Mouse (Mus musculus): ENCODE data around the gene Gse1. TPM values are rescaled to one million over a fixed set of nuclear protein-coding genes. Genes with fewer than 3 reads are reported as not detected.

Gse1 gene
- polyA plus RNA-seq, 1 experiment = 45.8 TPM

GRCm38 (mm10) chr8:120249800-120250336 is 21.6 kb downstream of the Gse1 start:
- H3K27ac ChIP-seq (ENCODE audit: control insufficient read depth, insufficient read depth, low read depth, low read length, poor library complexity) = no peak overlapping the region
- H3K4me3 ChIP-seq (replicated peaks; ENCODE audit: control insufficient read depth, low read depth, low read length) = no peak overlapping the region
- no peaks in the 10 kb centered on the region for H3K4me1 ChIP-seq (ENCODE audit: control insufficient read depth, insufficient read depth, low read length)
- WGBS = 79% methylated on average over 9 of the region's 9 CpGs
- TF ChIP-seq POLR2A (IDR thresholded peaks at IDR 0.05; ENCODE audit: borderline replicate concordance, control insufficient read depth, low read depth, low read length) (no peak), CTCF (IDR thresholded peaks at IDR 0.05; ENCODE audit: control insufficient read depth, insufficient read depth, low read length) (no peak)

- Histone ChIP-seq H3K4me1 (ENCODE audit: control insufficient read depth, insufficient read depth, low read length) (no peaks in the 10 kb centered on the region), H3K4me3 (replicated peaks; ENCODE audit: control insufficient read depth, low read depth, low read length) (no peak overlapping the region), H3K27ac (ENCODE audit: control insufficient read depth, insufficient read depth, low read depth, low read length, poor library complexity) (no peak overlapping the region)
- TF ChIP-seq POLR2A (IDR thresholded peaks at IDR 0.05; ENCODE audit: borderline replicate concordance, control insufficient read depth, low read depth, low read length) = no peak
- no peak for TF ChIP-seq CTCF (IDR thresholded peaks at IDR 0.05; ENCODE audit: control insufficient read depth, insufficient read depth, low read length)
- WGBS = 90% methylated on average over 16 of the region's 16 CpGs
Observed at GRCm38 (mm10) chr8:120250750-120251410, 22.6 kb downstream of the Gse1 start.

DNA sequence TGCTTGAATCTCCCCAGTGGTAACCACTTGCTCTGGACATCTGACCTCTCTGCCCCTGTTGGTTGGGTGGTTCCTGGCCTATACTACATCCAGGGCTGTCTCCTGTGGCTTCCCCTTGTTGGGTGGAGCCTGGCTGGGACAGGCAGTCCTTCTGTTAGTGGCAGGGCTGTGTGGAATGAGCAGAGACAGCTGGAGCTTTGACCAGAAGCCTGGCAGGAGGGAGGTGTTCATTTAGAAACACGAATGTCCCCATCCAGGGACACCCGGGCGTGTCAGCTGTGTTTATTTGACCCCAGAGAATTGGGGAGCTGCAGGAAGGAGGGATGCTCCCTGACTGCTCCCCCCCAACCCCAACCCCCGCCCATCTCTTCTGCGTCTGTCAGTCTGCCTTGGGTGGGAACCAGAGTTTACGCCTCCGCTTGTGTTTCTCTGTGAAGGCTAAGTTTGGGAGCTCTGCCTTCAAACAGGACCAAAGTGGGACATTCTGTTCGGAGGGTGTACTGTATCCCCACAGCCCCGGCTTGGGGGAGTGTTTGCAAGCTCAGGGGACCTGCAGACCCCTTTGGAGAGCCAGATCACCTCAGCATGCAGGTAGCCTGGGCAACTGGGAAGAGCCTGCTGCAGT is 23.3 kb downstream of the Gse1 start:
- TF ChIP-seq CTCF (IDR thresholded peaks at IDR 0.05; ENCODE audit: control insufficient read depth, insufficient read depth, low read length) (no peak), POLR2A (IDR thresholded peaks at IDR 0.05; ENCODE audit: borderline replicate concordance, control insufficient read depth, low read depth, low read length) (no peak)
- no peaks in the 10 kb centered on the region for H3K4me1 ChIP-seq (ENCODE audit: control insufficient read depth, insufficient read depth, low read length)
- no peak overlapping the region for H3K4me3 ChIP-seq (replicated peaks; ENCODE audit: control insufficient read depth, low read depth, low read length)
- WGBS = 79% methylated on average over 9 of the region's 9 CpGs
- no peak overlapping the region for H3K27ac ChIP-seq (ENCODE audit: control insufficient read depth, insufficient read depth, low read depth, low read length, poor library complexity)

DNA sequence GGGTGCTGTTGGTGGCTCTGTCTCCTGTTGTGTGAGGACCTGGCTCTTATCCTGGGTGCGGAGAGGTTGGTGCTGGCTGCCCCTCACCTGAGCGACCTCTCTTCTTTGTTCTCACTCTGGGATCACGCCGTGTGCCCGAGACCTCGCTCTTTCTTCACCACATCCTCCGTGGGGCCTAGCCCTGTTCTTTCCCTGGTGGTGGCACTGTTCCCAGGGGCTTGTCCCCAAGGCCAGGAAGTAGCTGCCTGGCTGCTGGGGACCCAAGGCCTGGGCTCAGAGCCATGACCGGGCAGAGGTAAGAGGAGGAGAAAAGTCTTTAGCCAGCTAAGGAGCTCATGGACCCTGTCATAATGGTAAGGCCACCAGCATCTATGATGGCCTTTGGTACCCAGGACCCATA is 25.4 kb downstream of the Gse1 start:
- WGBS = 42% methylated on average over 8 of the region's 8 CpGs
- no peak overlapping the region for H3K4me3 ChIP-seq (replicated peaks; ENCODE audit: control insufficient read depth, low read depth, low read length)
- H3K4me1 ChIP-seq (ENCODE audit: control insufficient read depth, insufficient read depth, low read length) = no peaks in the 10 kb centered on the region
- TF ChIP-seq CTCF (IDR thresholded peaks at IDR 0.05; ENCODE audit: control insufficient read depth, insufficient read depth, low read length) (no peak), POLR2A (IDR thresholded peaks at IDR 0.05; ENCODE audit: borderline replicate concordance, control insufficient read depth, low read depth, low read length) (no peak)
- H3K27ac ChIP-seq (ENCODE audit: control insufficient read depth, insufficient read depth, low read depth, low read length, poor library complexity) = no peak overlapping the region

GRCm38 (mm10) chr8:120255406-120255987 is 27.2 kb downstream of the Gse1 start:
- no peak for TF ChIP-seq CTCF (IDR thresholded peaks at IDR 0.05; ENCODE audit: control insufficient read depth, insufficient read depth, low read length)
- TF ChIP-seq POLR2A (IDR thresholded peaks at IDR 0.05; ENCODE audit: borderline replicate concordance, control insufficient read depth, low read depth, low read length) = no peak
- Histone ChIP-seq H3K4me3 (replicated peaks; ENCODE audit: control insufficient read depth, low read depth, low read length) (no peak overlapping the region), H3K4me1 (ENCODE audit: control insufficient read depth, insufficient read depth, low read length) (no peaks in the 10 kb centered on the region), H3K27ac (ENCODE audit: control insufficient read depth, insufficient read depth, low read depth, low read length, poor library complexity) (no peak overlapping the region)
- 72% methylated on average over 6 of the region's 6 CpGs for WGBS

DNA sequence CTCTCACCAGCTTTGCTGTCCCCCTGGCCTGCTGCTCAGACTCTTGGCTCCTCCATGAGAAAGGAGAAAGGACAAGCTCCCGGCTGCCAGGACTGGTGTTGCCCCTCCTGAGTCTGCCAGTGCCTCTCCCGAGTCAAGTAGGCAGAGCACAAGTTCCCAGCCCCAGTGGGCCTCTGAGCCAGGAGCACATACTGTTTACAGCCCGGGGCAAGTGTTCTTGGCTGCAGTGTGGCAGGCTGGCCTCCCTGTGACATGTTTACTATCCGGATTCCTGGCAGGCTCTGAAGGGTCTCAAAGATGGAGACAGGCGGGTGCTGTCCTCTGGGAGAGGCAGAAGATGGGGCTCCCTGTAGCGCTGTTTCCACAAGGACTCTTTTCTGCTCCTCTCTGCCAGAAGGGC is 28.7 kb downstream of the Gse1 start:
- Histone ChIP-seq H3K4me1 (ENCODE audit: control insufficient read depth, insufficient read depth, low read length) (no peaks in the 10 kb centered on the region), H3K27ac (ENCODE audit: control insufficient read depth, insufficient read depth, low read depth, low read length, poor library complexity) (no peak overlapping the region), H3K4me3 (replicated peaks; ENCODE audit: control insufficient read depth, low read depth, low read length) (no peak overlapping the region)
- TF ChIP-seq CTCF (IDR thresholded peaks at IDR 0.05; ENCODE audit: control insufficient read depth, insufficient read depth, low read length) (no peak), POLR2A (IDR thresholded peaks at IDR 0.05; ENCODE audit: borderline replicate concordance, control insufficient read depth, low read depth, low read length) (no peak)
- WGBS = 81% methylated on average over 6 of the region's 6 CpGs

- WGBS = 88% methylated on average over 13 of the region's 13 CpGs
Observed at GRCm38 (mm10) chr8:120259206-120259605, 30.9 kb downstream of the Gse1 start.

DNA sequence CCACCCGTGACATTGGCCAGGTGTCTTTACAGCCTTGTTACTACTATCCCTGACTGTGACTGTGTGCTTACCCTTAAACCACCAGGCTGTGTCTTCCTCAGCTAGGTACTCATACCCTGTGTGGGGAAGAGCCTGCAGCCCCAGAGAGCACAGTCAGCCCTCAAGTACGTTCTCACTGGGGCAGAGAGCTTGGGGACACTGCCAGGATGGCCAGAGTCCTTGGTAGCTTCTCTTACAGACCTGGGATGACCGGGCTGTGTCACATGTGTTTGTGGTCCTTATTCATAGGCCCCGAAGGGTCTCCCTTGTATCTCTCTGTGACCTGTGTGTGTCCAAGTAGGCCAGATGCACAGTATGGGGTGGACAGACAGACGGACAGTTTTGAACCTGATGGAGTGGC is 32.4 kb downstream of the Gse1 start:
- Histone ChIP-seq H3K4me3 (replicated peaks; ENCODE audit: control insufficient read depth, low read depth, low read length) (no peak overlapping the region), H3K27ac (ENCODE audit: control insufficient read depth, insufficient read depth, low read depth, low read length, poor library complexity) (no peak overlapping the region), H3K4me1 (ENCODE audit: control insufficient read depth, insufficient read depth, low read length) (no peaks in the 10 kb centered on the region)
- TF ChIP-seq CTCF (IDR thresholded peaks at IDR 0.05; ENCODE audit: control insufficient read depth, insufficient read depth, low read length) = no peak
- no peak for TF ChIP-seq POLR2A (IDR thresholded peaks at IDR 0.05; ENCODE audit: borderline replicate concordance, control insufficient read depth, low read depth, low read length)
- WGBS = 82% methylated on average over 5 of the region's 5 CpGs

More at GRCm38 (mm10) chr8:120259206-120259605, 30.9 kb downstream of the Gse1 start:
- TF ChIP-seq CTCF (IDR thresholded peaks at IDR 0.05; ENCODE audit: control insufficient read depth, insufficient read depth, low read length) = no peak
- TF ChIP-seq POLR2A (IDR thresholded peaks at IDR 0.05; ENCODE audit: borderline replicate concordance, control insufficient read depth, low read depth, low read length) = peak; percentile 18; the same call in 1 of the 2 replicates
- Histone ChIP-seq H3K27ac (ENCODE audit: control insufficient read depth, insufficient read depth, low read depth, low read length, poor library complexity) (no peak overlapping the region), H3K4me1 (ENCODE audit: control insufficient read depth, insufficient read depth, low read length) (no peaks in the 10 kb centered on the region), H3K4me3 (replicated peaks; ENCODE audit: control insufficient read depth, low read depth, low read length) (no peak overlapping the region)
